21 mouse cellular contexts compared by ENCODE assay signal in genomic region chr11:35250871-35251418, GRCm38 (mm10).
"Had no signal": no experiment of that assay in that cellular context is flagged by ENCODE, and none has a peak within 500 bp of the region (broad histone marks: within the 10 kb centered on the region; RNA-seq: fewer than 3 reads in every experiment).

No protein-coding gene starts in this region.

- ATAC-seq: intestine, embryonic 16.5 days; liver, embryonic 12.5 days; lung, postnatal 0 days; midbrain, embryonic 16.5 days had no signal

- H3K9ac ChIP-seq: limb, embryonic 13.5 days; liver, embryonic 12.5 days; liver, embryonic 15.5 days; midbrain, embryonic 12.5 days had no signal

- H3K4me2 ChIP-seq: limb, embryonic 13.5 days; liver, embryonic 12.5 days; liver, embryonic 15.5 days; midbrain, embryonic 12.5 days had no signal

- H3K27ac ChIP-seq: limb, embryonic 10.5 days; limb, embryonic 13.5 days; liver, embryonic 12.5 days; liver, embryonic 15.5 days; macrophage; midbrain, embryonic 12.5 days had no signal

- H3K36me3 ChIP-seq: limb, embryonic 13.5 days; liver, embryonic 12.5 days; liver, embryonic 15.5 days; midbrain, embryonic 12.5 days had no signal

- DNase-seq: kidney, adult 2 months; kidney, postnatal 10 days; kidney, postnatal 36 days; layer of hippocampus, adult 9-11 months; liver; lung, adult 2 months; retina, postnatal 1 day; right cerebral cortex, postnatal 25 days; spleen, adult 18-20 months; thymus, adult 18-20 months; thymus, postnatal 36 days had no signal

- H3K27me3 ChIP-seq: liver, embryonic 12.5 days; liver, embryonic 15.5 days had no signal

- H3K9me3 ChIP-seq: limb, embryonic 10.5 days; limb, embryonic 13.5 days; liver, embryonic 12.5 days; liver, embryonic 15.5 days; midbrain, embryonic 12.5 days had no signal

- H3K4me3 ChIP-seq: limb, embryonic 10.5 days; limb, embryonic 13.5 days; liver, embryonic 12.5 days; liver, embryonic 15.5 days; midbrain, embryonic 12.5 days; myocyte had no signal

- H3K4me1 ChIP-seq: liver, embryonic 12.5 days; liver, embryonic 15.5 days; midbrain, embryonic 12.5 days had no signal
